Mouse (Mus musculus) lung, embryonic 14.5 days (tissue): ENCODE measurements around the gene Psma7. TPM values are rescaled to one million over a fixed set of nuclear protein-coding genes. Genes with fewer than 3 reads are reported as not detected.

Source experiments
- ATAC-seq: fragments of 200-750 bp; cut with Nextera tagmentation; 2 replicates; pipeline ENCODE4 v1.8.0; 2017; ENCODE audit warnings: mild to moderate bottlenecking, moderate TSS enrichment, moderate library complexity; ENCODE audit not compliant: insufficient read depth
- DNase-seq: peaks from one replicate; pipeline ENCODE4 v3.0.0-alpha.2; 2015
- H3K27ac ChIP-seq: fragments of 300-500 bp; sonication (generic); 2 replicates; pipeline ENCODE4 v1.5.1; 2014; ENCODE audit warnings: low read depth, mild to moderate bottlenecking, moderate library complexity
- H3K27me3 ChIP-seq: fragments of 300-500 bp; sonication (generic); 2 replicates; pipeline ENCODE4 v1.6.1; 2014; ENCODE audit warnings: low read length, control low read depth; ENCODE audit not compliant: insufficient read depth
- H3K36me3 ChIP-seq: fragments of 300-500 bp; sonication (generic); 2 replicates; pipeline ENCODE4 v1.6.1; 2014; ENCODE audit warnings: control low read depth; ENCODE audit not compliant: insufficient read depth
- H3K4me1 ChIP-seq: fragments of 300-500 bp; sonication (generic); 2 replicates; pipeline ENCODE4 v1.6.1; 2014; ENCODE audit warnings: antibody characterized with exemption, control low read depth; ENCODE audit not compliant: insufficient read depth
- H3K4me2 ChIP-seq: fragments of 300-500 bp; sonication (generic); 2 replicates; pipeline ENCODE4 v1.6.1; 2014; ENCODE audit warnings: mild to moderate bottlenecking
- H3K4me3 ChIP-seq: fragments of 300-500 bp; sonication (generic); 2 replicates; pipeline ENCODE4 v1.5.1; 2014; ENCODE audit warnings: low read depth, low read length
- H3K9ac ChIP-seq: fragments of 300-500 bp; sonication (generic); 2 replicates; pipeline ENCODE4 v1.6.1; 2014
- H3K9me3 ChIP-seq: fragments of 300-500 bp; sonication (generic); 2 replicates; pipeline ENCODE4 v1.6.1; 2016; ENCODE audit warnings: low read depth, low read length, control low read depth
- CTCF ChIP-seq: IDR thresholded peaks from 2 replicates; pipeline ENCODE4 v1.5.1; 2016; ENCODE audit warnings: antibody characterized with exemption, low read depth
- WGBS: fragments of 180-500 bp; shearing (Covaris S2); extraction: QIAGEN DNeasy Blood & Tissue Kit; methylation state at CpG from one replicate; pipeline ENCODE4 v1.1.7; 2014; 5-methylcytosine and 5-hydroxymethylcytosine counted together
- polyA plus RNA-seq: library from polyadenylated mRNA; unstranded; fragments of >200 nt; fragmentation: Nextera tagmentation; extraction: Ambion mirVana; gene quantifications from 2 replicates; pipeline ENCODE4 v1.2.1, GENCODE M21; 2014

The Psma7 gene
- polyA plus RNA-seq, 1 experiment from 2014 or later: 548 TPM

GRCm38 (mm10) chr2:180027768-180028167 is 14.5 kb downstream of the Psma7 start:
- H3K9ac ChIP-seq: 0 out of 2 replicates have a peak overlapping the region, but pooled peaks have one; percentile 81
- WGBS: 66% methylated on average over 9 of the region's 9 CpGs
- TF ChIP-seq CTCF: no peak

DNA sequence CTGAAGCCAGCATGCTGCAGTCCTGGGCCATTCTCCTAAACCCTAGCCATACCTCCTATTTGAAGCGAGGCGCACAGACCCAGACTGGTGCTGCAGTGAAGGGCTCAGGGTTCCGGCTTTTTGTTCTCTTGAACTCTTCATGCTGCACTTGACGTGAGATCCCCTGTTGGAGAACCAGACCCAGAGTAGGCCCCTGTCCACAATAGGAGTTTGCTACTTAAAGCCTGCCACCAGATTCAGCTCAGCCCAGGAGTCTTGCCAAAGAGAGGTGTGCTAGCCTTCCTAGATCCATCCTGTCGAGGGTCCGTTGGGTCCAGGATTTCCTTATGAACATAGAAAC is 16.4 kb downstream of the Psma7 start:
- Histone ChIP-seq H3K27ac (no peak overlapping the region), H3K27me3 (peaks cover 16% of the 10 kb centered on the region), H3K9me3 (no peaks in the 10 kb centered on the region), H3K9ac (peak overlapping the region; percentile 81), H3K4me2 (peak overlapping the region; percentile 72), H3K4me3 (peak overlapping the region; percentile 95), H3K36me3 (peaks cover 41% of the 10 kb centered on the region), H3K4me1 (peaks cover 15% of the 10 kb centered on the region)
- ATAC-seq (no peak), DNase-seq (no peak)
- 7% methylated on average over 6 of the region's 6 CpGs for WGBS
- TF ChIP-seq CTCF: no peak

More at GRCm38 (mm10) chr2:180027768-180028167, 14.5 kb downstream of the Psma7 start:
- no peaks in the 10 kb centered on the region for H3K9me3 ChIP-seq
- DNase-seq: no peak
- H3K36me3 ChIP-seq: peaks cover 60% of the 10 kb centered on the region
- peaks cover 15% of the 10 kb centered on the region for H3K4me1 ChIP-seq
- ATAC-seq: no peak
- H3K4me3 ChIP-seq: 0 out of 2 replicates have a peak overlapping the region, but pooled peaks have one; percentile 95
- H3K27me3 ChIP-seq: peaks cover 9% of the 10 kb centered on the region
- H3K27ac ChIP-seq: no peak overlapping the region
- peak overlapping the region; percentile 72 for H3K4me2 ChIP-seq

DNA sequence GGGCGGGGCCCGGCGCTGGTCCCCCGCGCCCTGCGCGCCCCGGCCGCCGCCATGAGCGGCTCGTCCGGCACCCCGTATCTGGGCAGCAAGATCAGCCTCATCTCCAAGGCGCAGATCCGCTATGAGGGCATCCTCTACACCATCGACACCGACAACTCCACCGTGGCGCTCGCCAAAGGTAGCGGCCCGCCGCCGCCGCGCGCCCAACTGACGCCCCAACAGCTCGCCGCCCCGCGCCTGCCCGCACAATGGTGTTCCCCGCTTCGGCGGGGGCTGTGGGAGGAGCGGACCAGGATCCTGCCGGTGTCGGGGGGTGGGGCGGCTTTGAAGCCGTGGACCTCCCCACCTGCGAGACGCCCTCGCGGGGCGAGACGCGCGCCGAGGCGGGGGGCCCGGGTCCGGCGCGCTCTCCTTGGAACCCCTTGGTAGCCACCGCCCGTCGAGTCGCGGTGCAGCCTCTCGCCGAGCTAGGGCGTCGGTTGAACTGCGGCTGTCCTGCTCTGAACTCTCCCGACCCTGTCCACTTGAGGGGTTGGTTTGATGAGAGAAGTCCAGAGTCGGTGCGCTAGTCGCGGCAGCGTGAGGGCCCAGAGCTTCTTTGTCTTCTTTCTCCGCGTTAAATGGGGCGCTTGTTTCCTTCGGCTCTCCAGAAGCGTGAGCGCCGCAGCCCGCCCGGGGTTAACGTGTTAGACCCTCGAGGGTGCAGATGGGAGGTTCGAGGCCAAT is 16.9 kb downstream of the Psma7 start:
- peaks cover 16% of the 10 kb centered on the region for H3K27me3 ChIP-seq
- peaks cover 35% of the 10 kb centered on the region for H3K36me3 ChIP-seq
- peak overlapping the region; percentile 95 for H3K4me3 ChIP-seq
- H3K9ac ChIP-seq: peak overlapping the region; percentile 81
- no peaks in the 10 kb centered on the region for H3K9me3 ChIP-seq
- H3K4me1 ChIP-seq: peaks cover 15% of the 10 kb centered on the region
- ATAC-seq (no peak; the same call in none of the 2 replicates), DNase-seq (peak; percentile 50)
- peak overlapping the region; percentile 91 for H3K27ac ChIP-seq
- no peak for TF ChIP-seq CTCF
- peak overlapping the region; percentile 72 for H3K4me2 ChIP-seq
- 1% methylated on average over 82 of the region's 84 CpGs for WGBS

DNA sequence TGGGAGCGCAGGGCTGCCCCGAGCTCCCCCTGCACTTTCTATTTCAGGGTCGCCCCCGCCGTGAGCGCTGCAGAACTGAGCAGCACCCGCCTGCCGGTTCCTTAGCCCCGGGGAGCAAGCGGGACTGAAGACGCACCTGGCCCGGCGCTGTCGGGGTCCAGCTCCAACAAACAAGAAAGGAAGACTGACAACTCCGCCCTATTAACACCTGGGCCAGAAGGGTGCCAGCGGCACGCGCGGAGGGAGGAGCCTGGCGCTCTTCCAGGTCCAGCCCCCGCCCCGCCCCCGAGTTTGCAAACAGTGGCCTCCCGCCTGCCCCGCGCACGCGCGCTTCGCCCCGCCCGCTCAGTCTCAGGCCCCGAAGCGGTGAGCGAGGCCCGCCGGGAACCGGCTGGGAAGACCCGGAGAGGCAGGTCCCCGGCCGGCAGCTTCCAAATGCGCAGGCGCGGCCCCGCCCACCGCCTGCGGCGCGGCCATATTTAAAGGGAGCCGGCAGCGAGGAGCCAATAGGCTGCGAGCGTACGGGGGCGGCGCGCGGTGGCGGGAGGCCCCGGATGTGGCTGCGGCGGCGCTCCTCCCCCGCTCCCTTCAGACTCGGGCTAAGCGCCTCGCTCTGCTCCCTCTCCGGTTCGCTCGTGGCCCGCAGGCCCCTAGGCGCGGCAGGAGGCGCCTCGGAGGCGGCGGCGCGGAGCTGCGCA is 17.7 kb downstream of the Psma7 start, which contains the start of gene Lsm14b:
Gene Lsm14b, plus strand, starts transcription at position 587 of the 698 bp plus-strand sequence.
- Histone ChIP-seq H3K27me3 (peaks cover 16% of the 10 kb centered on the region), H3K9me3 (no peaks in the 10 kb centered on the region), H3K4me2 (peak within 1 kb of the TSS; percentile 72), H3K4me3 (peak within 1 kb of the TSS; percentile 95), H3K36me3 (peaks cover 28% of the 10 kb centered on the region), H3K27ac (peak within 1 kb of the TSS; percentile 91), H3K9ac (peak within 1 kb of the TSS; percentile 81), H3K4me1 (peaks cover 15% of the 10 kb centered on the region)
- DNase-seq (peak; percentile 99), ATAC-seq (peak; percentile 96)
- TF ChIP-seq CTCF: no peak
- WGBS: under 1% methylated on average over 69 of the region's 80 CpGs

DNA sequence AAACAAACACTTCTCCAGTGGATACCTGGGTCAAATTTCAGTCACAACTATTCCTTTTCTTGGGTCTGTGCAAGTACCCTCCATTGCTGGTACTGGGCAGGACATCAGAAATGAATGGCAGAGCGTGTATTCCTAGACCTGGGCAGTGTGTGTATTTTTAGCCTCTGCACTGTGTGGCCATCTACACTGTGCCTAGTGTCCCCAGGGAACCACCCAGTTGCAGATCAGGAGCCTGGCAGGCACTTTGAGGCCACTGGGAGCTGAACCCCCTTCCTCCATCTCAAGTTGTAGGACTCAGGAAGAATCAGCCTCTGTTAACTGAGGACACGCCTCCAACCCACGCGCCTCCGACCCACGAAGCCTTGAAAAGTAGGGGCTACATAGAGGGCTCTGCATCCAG is 19.5 kb downstream of the Psma7 start:
- H3K36me3 ChIP-seq: peaks cover 10% of the 10 kb centered on the region; the same call in 1 of the 2 replicates
- H3K4me1 ChIP-seq: peaks cover 15% of the 10 kb centered on the region

DNA sequence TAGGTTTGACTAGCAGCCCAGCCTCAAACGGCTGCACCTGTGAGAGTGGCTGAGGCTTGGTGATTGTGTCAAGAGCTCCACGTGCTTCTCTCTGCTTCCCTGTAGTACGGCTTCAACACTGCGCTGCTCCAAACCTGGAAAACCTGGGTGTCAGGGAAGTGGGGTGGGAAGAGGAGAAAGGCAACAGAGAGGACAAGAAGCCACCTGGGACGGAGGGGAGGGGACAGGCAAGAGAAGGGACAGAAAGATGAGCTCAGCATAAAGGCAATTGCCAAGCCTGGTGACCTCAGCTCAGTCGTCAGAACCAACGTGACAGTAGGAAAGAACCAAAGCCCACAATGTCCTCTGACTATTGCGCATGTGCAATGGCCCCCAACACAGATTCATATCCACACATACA is 21.3 kb downstream of the Psma7 start:
- TF ChIP-seq CTCF: no peak
- DNase-seq (no peak), ATAC-seq (no peak)
- Histone ChIP-seq H3K27ac (no peak overlapping the region), H3K4me1 (no peaks in the 10 kb centered on the region), H3K9ac (no peak overlapping the region), H3K36me3 (no peaks in the 10 kb centered on the region), H3K4me3 (no peak overlapping the region), H3K4me2 (no peak overlapping the region), H3K27me3 (peaks cover 16% of the 10 kb centered on the region), H3K9me3 (no peaks in the 10 kb centered on the region)
- WGBS: 66% methylated on average over 8 of the region's 8 CpGs

More for the DNA sequence above, 19.5 kb downstream of the Psma7 start:
- Histone ChIP-seq H3K9me3 (no peaks in the 10 kb centered on the region), H3K27me3 (peaks cover 16% of the 10 kb centered on the region), H3K4me2 (no peak overlapping the region), H3K4me3 (no peak overlapping the region), H3K27ac (no peak overlapping the region), H3K9ac (no peak overlapping the region)
- 43% methylated on average over 6 of the region's 6 CpGs for WGBS
- DNase-seq (no peak), ATAC-seq (no peak)
- no peak for TF ChIP-seq CTCF

DNA sequence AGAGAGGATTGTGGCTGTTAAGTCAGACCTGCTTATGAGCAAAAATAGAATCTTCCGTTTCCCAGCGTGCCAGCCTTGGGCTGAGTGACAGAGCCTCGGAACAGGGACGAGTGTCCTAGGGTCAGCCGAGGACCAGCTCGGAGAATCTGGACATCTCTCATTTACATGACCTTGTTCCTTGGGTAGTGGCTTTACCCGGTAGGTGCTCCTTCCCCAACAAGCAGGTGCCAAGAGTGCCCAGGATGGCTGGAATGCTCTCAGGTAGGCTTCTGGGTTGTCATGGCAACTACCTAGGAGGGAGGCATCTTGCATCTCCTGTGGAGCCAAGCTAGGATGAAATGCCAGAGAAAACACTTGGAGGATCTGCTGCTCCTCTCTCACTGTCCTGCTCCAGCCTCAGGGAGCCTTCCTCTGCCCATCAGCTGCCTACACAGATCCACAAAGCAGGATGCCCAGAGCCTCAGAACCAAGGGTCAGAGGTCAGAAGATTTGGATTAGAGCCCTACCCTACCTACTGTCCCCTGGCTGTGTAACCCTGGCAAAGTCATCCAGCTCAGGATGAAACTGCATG is 22.1 kb downstream of the Psma7 start:
- H3K4me1 ChIP-seq: no peaks in the 10 kb centered on the region
- no peak overlapping the region for H3K27ac ChIP-seq
- peaks cover 16% of the 10 kb centered on the region for H3K27me3 ChIP-seq
- WGBS: 73% methylated on average over 7 of the region's 7 CpGs
- H3K36me3 ChIP-seq: no peaks in the 10 kb centered on the region
- H3K9ac ChIP-seq: no peak overlapping the region
- TF ChIP-seq CTCF: no peak
- DNase-seq (no peak), ATAC-seq (no peak)
- H3K4me3 ChIP-seq: no peak overlapping the region
- no peaks in the 10 kb centered on the region for H3K9me3 ChIP-seq
- H3K4me2 ChIP-seq: no peak overlapping the region
